Mouse (Mus musculus): ENCODE measurements around the gene Gm3159. TPM values are rescaled to one million over a fixed set of nuclear protein-coding genes. Genes with fewer than 3 reads are reported as not detected.
"Not testable (repeated sequence)": the region's sequence is repeated elsewhere in the genome, so short reads cannot be mapped to it uniquely, and the experiment has no call there.

The Gm3159 gene
- polyA plus RNA-seq (2015; fragmentation: Nextera tagmentation; extraction: Ambion mirVana) = not detected in 2 replicates

GRCm38 (mm10) chr14:4397226-4397625 lies at the start of gene Gm3159:
TSS of gene Gm3159 (plus strand) at chr14:4397526.
- not testable (repeated sequence) for H3K4me3 ChIP-seq (replicated peaks; ENCODE audit: low read length); H3K36me3 ChIP-seq (ENCODE audit: control insufficient read depth, insufficient read depth); H3K27me3 ChIP-seq (replicated peaks; ENCODE audit: control insufficient read depth, insufficient read depth, low read length); H3K27ac ChIP-seq (ENCODE audit: low read length); H3K4me1 ChIP-seq (replicated peaks; ENCODE audit: control insufficient read depth, insufficient read depth, low read length); H3K4me2 ChIP-seq (ENCODE audit: low read length); H3K9me3 ChIP-seq (ENCODE audit: control insufficient read depth, low read length); H3K9ac ChIP-seq (replicated peaks; ENCODE audit: low read depth, low read length); ATAC-seq
- WGBS = 57% methylated on average over 1 of the region's 3 CpGs

- 94% methylated on average over 2 of the region's 3 CpGs for WGBS
- H3K9me3 ChIP-seq (ENCODE audit: control insufficient read depth, low read length) = not testable (repeated sequence)
These were observed 28.3 kb upstream of the Gm3159 start for GRCm38 (mm10) chr14:4368991-4369390.

DNA sequence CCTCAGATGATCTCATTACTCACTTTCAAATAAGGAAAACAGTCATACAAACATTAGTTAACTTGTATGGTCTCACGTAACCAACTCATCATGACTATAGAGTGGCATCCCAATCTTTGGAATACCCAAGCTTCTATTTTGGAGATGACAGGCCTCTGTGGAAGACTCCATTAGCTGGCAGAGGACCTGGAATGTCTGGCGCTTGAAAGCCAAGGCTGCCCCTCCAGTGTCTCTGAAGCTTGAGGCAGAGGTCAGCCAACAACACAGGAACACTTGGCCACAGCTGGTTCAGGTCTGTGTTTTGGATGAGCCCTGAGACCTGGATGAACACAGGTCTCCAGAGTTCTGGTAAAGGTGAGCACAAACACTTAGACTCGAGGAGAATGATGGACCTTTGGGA lies 27.6 kb upstream of the Gm3159 start:
- not testable (repeated sequence) for H3K4me3 ChIP-seq (replicated peaks; ENCODE audit: low read length); H3K4me2 ChIP-seq (ENCODE audit: low read length); H3K9ac ChIP-seq (replicated peaks; ENCODE audit: low read depth, low read length); H3K27me3 ChIP-seq (replicated peaks; ENCODE audit: control insufficient read depth, insufficient read depth, low read length); H3K9me3 ChIP-seq (ENCODE audit: control insufficient read depth, low read length); H3K4me1 ChIP-seq (replicated peaks; ENCODE audit: control insufficient read depth, insufficient read depth, low read length); H3K36me3 ChIP-seq (ENCODE audit: control insufficient read depth, insufficient read depth); ATAC-seq; H3K27ac ChIP-seq (ENCODE audit: low read length)
- 71% methylated on average over 3 of the region's 3 CpGs for WGBS

More at GRCm38 (mm10) chr14:4368991-4369390, 28.3 kb upstream of the Gm3159 start:
- not testable (repeated sequence) for H3K27me3 ChIP-seq (replicated peaks; ENCODE audit: control insufficient read depth, insufficient read depth, low read length); ATAC-seq; H3K27ac ChIP-seq (ENCODE audit: low read length); H3K9ac ChIP-seq (replicated peaks; ENCODE audit: low read depth, low read length); H3K4me2 ChIP-seq (ENCODE audit: low read length); H3K4me3 ChIP-seq (replicated peaks; ENCODE audit: low read length); H3K36me3 ChIP-seq (ENCODE audit: control insufficient read depth, insufficient read depth); H3K4me1 ChIP-seq (replicated peaks; ENCODE audit: control insufficient read depth, insufficient read depth, low read length)

DNA sequence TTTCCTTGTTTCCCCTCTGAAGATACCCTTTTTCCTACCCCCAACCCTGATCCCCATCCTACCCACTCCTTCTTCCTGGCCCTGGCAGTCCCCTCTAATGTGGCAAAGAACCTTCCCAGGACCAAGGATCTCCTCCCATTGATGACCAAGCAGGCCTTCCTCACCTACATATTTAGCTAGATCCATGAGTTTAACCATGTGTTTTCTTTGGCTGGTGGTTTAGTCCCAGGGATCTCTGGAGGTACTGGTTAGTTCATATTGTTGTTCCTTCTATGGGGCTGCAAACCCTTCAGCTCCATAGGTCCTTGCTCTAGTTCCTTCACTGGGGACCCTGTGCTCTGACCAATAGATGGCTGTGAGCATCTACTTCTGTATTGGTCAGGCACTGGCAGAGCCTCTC lies 19.5 kb upstream of the Gm3159 start:
- not testable (repeated sequence) for H3K9ac ChIP-seq (replicated peaks; ENCODE audit: low read depth, low read length); H3K27me3 ChIP-seq (replicated peaks; ENCODE audit: control insufficient read depth, insufficient read depth, low read length); H3K9me3 ChIP-seq (ENCODE audit: control insufficient read depth, low read length); H3K4me3 ChIP-seq (replicated peaks; ENCODE audit: low read length); H3K4me1 ChIP-seq (replicated peaks; ENCODE audit: control insufficient read depth, insufficient read depth, low read length); H3K4me2 ChIP-seq (ENCODE audit: low read length); ATAC-seq; H3K36me3 ChIP-seq (ENCODE audit: control insufficient read depth, insufficient read depth); H3K27ac ChIP-seq (ENCODE audit: low read length)

GRCm38 (mm10) chr14:4385606-4386005 lies 11.7 kb upstream of the Gm3159 start:
- H3K4me3 ChIP-seq (replicated peaks; ENCODE audit: low read length); H3K4me1 ChIP-seq (replicated peaks; ENCODE audit: control insufficient read depth, insufficient read depth, low read length); H3K27me3 ChIP-seq (replicated peaks; ENCODE audit: control insufficient read depth, insufficient read depth, low read length); H3K9ac ChIP-seq (replicated peaks; ENCODE audit: low read depth, low read length); H3K36me3 ChIP-seq (ENCODE audit: control insufficient read depth, insufficient read depth); H3K9me3 ChIP-seq (ENCODE audit: control insufficient read depth, low read length); ATAC-seq; H3K27ac ChIP-seq (ENCODE audit: low read length); H3K4me2 ChIP-seq (ENCODE audit: low read length): not testable (repeated sequence)

GRCm38 (mm10) chr14:4392841-4393530 lies 4.3 kb upstream of the Gm3159 start:
- not testable (repeated sequence) for H3K9me3 ChIP-seq (ENCODE audit: control insufficient read depth, low read length); H3K36me3 ChIP-seq (ENCODE audit: control insufficient read depth, insufficient read depth); H3K9ac ChIP-seq (replicated peaks; ENCODE audit: low read depth, low read length); H3K27me3 ChIP-seq (replicated peaks; ENCODE audit: control insufficient read depth, insufficient read depth, low read length); H3K4me2 ChIP-seq (ENCODE audit: low read length); H3K27ac ChIP-seq (ENCODE audit: low read length); H3K4me3 ChIP-seq (replicated peaks; ENCODE audit: low read length); H3K4me1 ChIP-seq (replicated peaks; ENCODE audit: control insufficient read depth, insufficient read depth, low read length); ATAC-seq
- 100% methylated on average over 1 of the region's 6 CpGs for WGBS

GRCm38 (mm10) chr14:4398624-4399023 lies 1.3 kb downstream of the Gm3159 start:
- not testable (repeated sequence) for H3K36me3 ChIP-seq (ENCODE audit: control insufficient read depth, insufficient read depth); H3K4me1 ChIP-seq (replicated peaks; ENCODE audit: control insufficient read depth, insufficient read depth, low read length); H3K4me3 ChIP-seq (replicated peaks; ENCODE audit: low read length); ATAC-seq; H3K9ac ChIP-seq (replicated peaks; ENCODE audit: low read depth, low read length); H3K27me3 ChIP-seq (replicated peaks; ENCODE audit: control insufficient read depth, insufficient read depth, low read length); H3K27ac ChIP-seq (ENCODE audit: low read length); H3K9me3 ChIP-seq (ENCODE audit: control insufficient read depth, low read length); H3K4me2 ChIP-seq (ENCODE audit: low read length)

DNA sequence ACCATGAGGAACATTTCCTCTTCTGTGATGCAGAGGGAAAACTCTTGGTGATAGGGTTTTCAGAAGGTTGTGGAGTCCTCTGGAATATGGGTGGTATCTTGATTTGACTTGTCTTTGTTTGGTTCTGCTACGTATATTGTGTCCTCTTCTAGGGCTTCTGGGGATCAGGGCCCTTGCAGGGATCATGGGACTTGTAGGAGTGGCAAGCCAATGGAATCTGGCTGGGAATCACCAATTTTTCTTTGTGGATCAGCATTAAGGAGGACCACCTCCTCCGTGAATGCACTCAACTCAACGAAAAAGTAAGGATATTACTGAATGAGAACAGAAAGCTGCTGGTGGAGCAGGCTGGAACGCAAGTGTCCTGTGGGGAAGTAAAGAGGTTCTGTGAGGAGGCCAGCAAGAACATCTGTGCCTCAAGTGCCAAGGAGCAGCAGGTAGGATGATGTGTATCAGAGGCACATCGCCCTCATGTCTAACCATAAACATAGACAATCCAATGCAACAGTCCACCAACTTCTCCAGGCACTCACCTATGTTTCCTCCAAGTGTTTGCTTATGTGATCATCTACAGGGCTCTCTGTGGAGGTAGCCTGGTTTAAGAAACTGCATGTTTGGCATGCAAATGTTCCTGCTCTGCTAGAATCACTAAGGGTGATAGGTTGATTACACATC lies 2.9 kb downstream of the Gm3159 start:
- not testable (repeated sequence) for H3K9ac ChIP-seq (replicated peaks; ENCODE audit: low read depth, low read length); ATAC-seq; H3K4me2 ChIP-seq (ENCODE audit: low read length)

DNA sequence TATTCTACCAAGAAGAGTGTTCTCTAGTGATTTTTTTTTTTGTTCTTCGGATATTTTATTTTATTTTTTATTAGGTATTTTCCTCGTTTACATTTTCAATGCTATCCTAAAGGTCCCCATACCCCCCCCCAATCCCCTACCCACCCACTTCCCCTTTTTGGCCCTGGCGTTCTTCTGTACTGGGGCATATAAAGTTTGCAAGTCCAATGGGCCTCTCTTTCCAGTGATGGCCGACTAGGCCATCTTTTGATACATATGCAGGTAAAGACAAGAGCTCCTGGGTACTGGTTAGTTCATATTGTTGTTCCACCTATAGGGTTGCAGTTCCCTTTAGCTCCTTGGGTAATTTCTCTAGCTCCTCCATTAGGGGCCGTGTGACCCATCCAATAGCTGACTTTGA lies 3.9 kb downstream of the Gm3159 start:
- not testable (repeated sequence) for H3K36me3 ChIP-seq (ENCODE audit: control insufficient read depth, insufficient read depth); H3K4me3 ChIP-seq (replicated peaks; ENCODE audit: low read length); H3K27me3 ChIP-seq (replicated peaks; ENCODE audit: control insufficient read depth, insufficient read depth, low read length); H3K9me3 ChIP-seq (ENCODE audit: control insufficient read depth, low read length); H3K4me2 ChIP-seq (ENCODE audit: low read length); H3K27ac ChIP-seq (ENCODE audit: low read length); H3K9ac ChIP-seq (replicated peaks; ENCODE audit: low read depth, low read length); ATAC-seq; H3K4me1 ChIP-seq (replicated peaks; ENCODE audit: control insufficient read depth, insufficient read depth, low read length)
- 81% methylated on average over 4 of the region's 5 CpGs for WGBS

More for the DNA sequence above, 2.9 kb downstream of the Gm3159 start:
- not testable (repeated sequence) for H3K4me1 ChIP-seq (replicated peaks; ENCODE audit: control insufficient read depth, insufficient read depth, low read length); H3K36me3 ChIP-seq (ENCODE audit: control insufficient read depth, insufficient read depth); H3K27ac ChIP-seq (ENCODE audit: low read length); H3K9me3 ChIP-seq (ENCODE audit: control insufficient read depth, low read length); H3K4me3 ChIP-seq (replicated peaks; ENCODE audit: low read length); H3K27me3 ChIP-seq (replicated peaks; ENCODE audit: control insufficient read depth, insufficient read depth, low read length)
- 95% methylated on average over 5 of the region's 5 CpGs for WGBS

DNA sequence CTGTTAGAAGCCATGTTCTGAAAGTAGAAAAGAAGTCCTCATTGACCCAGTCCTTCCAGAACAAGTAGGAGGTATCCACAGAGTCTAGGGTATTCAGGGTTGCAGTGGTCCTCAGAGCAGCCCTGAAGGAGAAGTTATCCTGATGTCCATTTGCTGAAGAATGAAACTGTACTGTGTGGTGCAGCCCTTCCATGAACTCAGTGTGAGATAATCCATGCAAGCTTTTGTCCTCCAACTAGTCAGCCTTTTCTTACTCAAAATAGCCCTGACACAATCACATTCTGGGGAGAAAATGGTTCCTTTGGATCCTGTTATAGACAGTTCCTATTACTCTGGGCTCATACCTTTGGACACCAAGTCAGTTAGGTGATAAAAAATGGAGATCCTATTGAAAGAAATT lies 6.5 kb downstream of the Gm3159 start:
- H3K27ac ChIP-seq (ENCODE audit: low read length); H3K4me1 ChIP-seq (replicated peaks; ENCODE audit: control insufficient read depth, insufficient read depth, low read length); H3K9ac ChIP-seq (replicated peaks; ENCODE audit: low read depth, low read length); H3K36me3 ChIP-seq (ENCODE audit: control insufficient read depth, insufficient read depth); H3K9me3 ChIP-seq (ENCODE audit: control insufficient read depth, low read length); ATAC-seq; H3K4me2 ChIP-seq (ENCODE audit: low read length); H3K4me3 ChIP-seq (replicated peaks; ENCODE audit: low read length); H3K27me3 ChIP-seq (replicated peaks; ENCODE audit: control insufficient read depth, insufficient read depth, low read length): not testable (repeated sequence)

Measured in forebrain, embryonic 16.5 days (tissue).